Mouse (Mus musculus) ES-E14 (cell line): Measurements from ENCODE around the gene Bcl3.

Experiments used
- CHD2 ChIP-seq: IDR thresholded peaks from 2 replicates; pipeline ENCODE4 v1.6.1; 2014; ENCODE audit warnings: mild to moderate bottlenecking, low read depth, low read length, inconsistent platforms
- HCFC1 ChIP-seq: IDR thresholded peaks from 2 replicates; pipeline ENCODE4 v1.6.1; 2012; ENCODE audit warnings: low read length, inconsistent platforms, borderline replicate concordance; ENCODE audit not compliant: insufficient read depth
- MAFK ChIP-seq: IDR thresholded peaks from 2 replicates; pipeline ENCODE4 v1.6.1; 2014; ENCODE audit warnings: mild to moderate bottlenecking, low read depth, low read length, inconsistent platforms; ENCODE audit not compliant: insufficient read depth
- ZNF384 ChIP-seq: IDR thresholded peaks from 2 replicates; pipeline ENCODE4 v1.6.1; 2012; ENCODE audit warnings: low read depth, low read length, inconsistent platforms

DNA sequence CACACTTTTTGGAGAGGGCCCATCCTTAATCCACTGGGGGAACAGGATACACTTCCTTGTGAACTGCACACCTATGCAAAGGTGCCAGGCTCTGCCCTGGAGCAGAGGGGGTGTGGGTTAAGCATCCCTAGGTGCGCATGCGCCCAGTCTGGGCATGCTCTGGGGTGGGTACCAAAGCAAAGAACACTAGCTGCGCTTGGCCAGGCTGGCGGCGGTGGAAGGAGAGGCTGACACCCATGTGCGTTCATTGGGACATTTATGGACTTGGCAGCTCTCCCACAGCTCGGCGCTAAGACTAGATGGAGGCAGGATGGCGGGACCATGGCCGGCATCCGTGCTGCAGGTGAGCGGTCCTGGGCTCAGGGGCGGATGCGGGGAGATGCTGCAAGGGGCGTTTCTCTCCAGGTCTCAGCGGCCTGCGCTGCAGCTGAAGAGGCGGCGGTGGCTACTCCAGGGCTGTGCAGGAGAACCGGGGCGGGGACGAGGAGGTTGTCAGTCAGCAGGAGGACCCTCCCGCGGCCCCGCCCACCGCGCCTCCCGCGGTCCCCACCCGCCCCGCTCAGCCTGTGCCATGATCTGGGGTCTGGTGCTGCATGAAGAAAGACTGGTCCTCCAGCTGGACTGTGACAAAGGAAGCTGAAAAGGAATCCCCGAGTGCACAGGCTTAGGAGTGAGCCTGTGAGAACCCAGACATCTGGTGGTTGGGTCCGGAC, 29.4 kb upstream of the Bcl3 start, which contains the start of gene Gm19345:
- TF ChIP-seq ZNF384, result no peak
- TF ChIP-seq CHD2, result no peak
- TF ChIP-seq MAFK, result no peak
- no peak for TF ChIP-seq HCFC1
